Comparison of ENCODE assay signal across 20 mouse cellular contexts in genomic region chr14:48580396-48580795, GRCm38 (mm10).
DNase-seq lines count a peak whose midpoint lies in the region; ATAC-seq lines count a peak whose summit lies in the region.
"Had no signal": no experiment of that assay in that cellular context is flagged by ENCODE, and none has a peak within 500 bp of the region (broad histone marks: within the 10 kb centered on the region; RNA-seq: fewer than 3 reads in every experiment).

No protein-coding gene starts in this region.

- no peaks in the 10 kb centered on the region for H3K27me3 ChIP-seq in liver, embryonic 15.5 days
- H3K27me3 ChIP-seq: embryonic facial prominence, embryonic 15.5 days had no signal

- H3K9ac ChIP-seq in liver, embryonic 15.5 days: no peak overlapping the region; the same call in 1 of the 2 replicates
- H3K9ac ChIP-seq: embryonic facial prominence, embryonic 15.5 days; forebrain, embryonic 13.5 days; heart, embryonic 12.5 days; hindbrain, embryonic 14.5 days; lung, embryonic 14.5 days had no signal

- no peaks in the 10 kb centered on the region for H3K36me3 ChIP-seq in liver, embryonic 15.5 days (replicated peaks)
- H3K36me3 ChIP-seq: embryonic facial prominence, embryonic 15.5 days; heart, embryonic 12.5 days had no signal

- H3K4me2 ChIP-seq in liver, embryonic 15.5 days: peak overlapping the region; percentile 50
- H3K4me2 ChIP-seq: embryonic facial prominence, embryonic 15.5 days; forebrain, embryonic 13.5 days; heart, embryonic 12.5 days; hindbrain, embryonic 14.5 days; lung, embryonic 14.5 days had no signal

- no peak overlapping the region for H3K4me3 ChIP-seq in liver, embryonic 15.5 days (replicated peaks)
- H3K4me3 ChIP-seq: embryonic facial prominence, embryonic 15.5 days; forebrain, embryonic 13.5 days; heart, embryonic 12.5 days had no signal

- peak; percentile 55 for ATAC-seq in erythroblast, adult 5-6 weeks (replicated peaks; ENCODE audit: low FRiP score, poor library complexity, severe bottlenecking)
- peak; percentile 88 for ATAC-seq in liver, embryonic 15.5 days (ENCODE audit: insufficient read depth)
- ATAC-seq: CD4-positive, CD25-positive, alpha-beta regulatory T cell, adult 4 months; forebrain, embryonic 13.5 days; intestine, embryonic 16.5 days had no signal

- WGBS in liver, embryonic 15.5 days (ENCODE audit: insufficient replicate concordance): 11% methylated on average over 9 of the region's 9 CpGs

- H3K9me3 ChIP-seq in liver, embryonic 15.5 days (replicated peaks): no peaks in the 10 kb centered on the region
- H3K9me3 ChIP-seq: embryonic facial prominence, embryonic 15.5 days; forebrain, embryonic 13.5 days; heart, embryonic 12.5 days had no signal

- peak overlapping the region; percentile 62; the same call in 1 of the 2 replicates for H3K27ac ChIP-seq in liver, embryonic 15.5 days (replicated peaks)
- H3K27ac ChIP-seq: embryonic facial prominence, embryonic 15.5 days; forebrain, embryonic 13.5 days; hindbrain, embryonic 14.5 days had no signal

- peak; percentile 24 to 29 for DNase-seq in cerebellum, postnatal 10 days
- DNase-seq in cerebellum, postnatal 36 days: no peak
- peak; percentile 42 for DNase-seq in retina, embryonic 14.5 days (ENCODE audit: low spot score)
- no peak for DNase-seq in kidney, adult 9 months
- no peak for DNase-seq in Muller cell, postnatal 12 days (ENCODE audit: inconsistent ontology term)
- DNase-seq in layer of hippocampus, postnatal 36 days: no peak
- DNase-seq: adrenal gland, postnatal 25 days; cerebellum, adult 9-11 months; embryo, embryonic 11 days; gastrocnemius, postnatal 36 days; lung, embryonic 14.5 days; right cerebral cortex, postnatal 14 days had no signal

- H3K4me1 ChIP-seq in liver, embryonic 15.5 days (replicated peaks): peaks cover 14% of the 10 kb centered on the region
- H3K4me1 ChIP-seq: embryonic facial prominence, embryonic 15.5 days; forebrain, embryonic 13.5 days; heart, embryonic 12.5 days had no signal

Comparison
In these comparisons a context has a peak if more than half of its experiments do, and no peak if none do; other contexts are left out.
1. DNase-seq: peak in cerebellum, postnatal 10 days (2 of 2) and retina, embryonic 14.5 days (single experiment); none in cerebellum, postnatal 36 days (0 of 2), kidney, adult 9 months (single experiment), Muller cell, postnatal 12 days (single experiment) and layer of hippocampus, postnatal 36 days (0 of 2).